16 mouse cellular contexts compared by ENCODE assay signal in the genomic region with DNA sequence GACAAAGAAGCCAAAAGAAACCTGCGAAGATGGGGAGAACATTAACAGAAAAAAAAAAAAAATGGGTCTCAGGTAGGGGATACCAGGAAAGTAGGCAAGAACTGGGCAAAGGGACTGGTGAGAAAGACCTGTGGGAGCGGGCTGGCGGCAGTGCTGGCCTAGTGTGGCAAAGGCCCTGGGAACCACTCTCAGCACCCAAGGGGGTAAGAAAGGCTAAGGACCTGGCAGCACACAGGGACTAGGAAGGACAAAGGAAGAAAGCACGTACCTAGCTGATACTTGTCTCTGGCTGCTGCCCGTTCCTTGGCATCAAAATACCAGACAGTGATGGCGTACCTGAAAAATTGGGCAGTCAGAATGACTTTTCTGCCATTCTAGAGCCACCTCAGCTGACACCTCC. TPM values are rescaled to one million over a fixed set of nuclear protein-coding genes. Genes with fewer than 3 reads are reported as not detected.
"Had no signal": no experiment of that assay in that cellular context is flagged by ENCODE, and none has a peak within 500 bp of the region (broad histone marks: within the 10 kb centered on the region; RNA-seq: fewer than 3 reads in every experiment).

No protein-coding gene starts in this region.

- H3K27ac ChIP-seq: limb, embryonic 12.5 days; liver, embryonic 13.5 days; lung, embryonic 15.5 days; macrophage; neural tube, embryonic 12.5 days; stomach, postnatal 0 days had no signal

- H3K4me3 ChIP-seq: limb, embryonic 12.5 days; liver, embryonic 13.5 days; lung, embryonic 15.5 days; midbrain, embryonic 15.5 days; neural tube, embryonic 12.5 days had no signal

- H3K9me3 ChIP-seq: limb, embryonic 12.5 days; liver, embryonic 13.5 days; lung, embryonic 15.5 days; megakaryocyte, embryonic 14.5 days; midbrain, embryonic 15.5 days; neural tube, embryonic 12.5 days had no signal

- H3K4me2 ChIP-seq: limb, embryonic 12.5 days; liver, embryonic 13.5 days; lung, embryonic 15.5 days; midbrain, embryonic 11.5 days; neural tube, embryonic 12.5 days had no signal

- H3K9ac ChIP-seq: limb, embryonic 12.5 days; liver, embryonic 13.5 days; liver, postnatal 0 days; lung, embryonic 15.5 days; midbrain, embryonic 15.5 days; neural tube, embryonic 12.5 days had no signal

- H3K27me3 ChIP-seq: limb, embryonic 12.5 days; liver, embryonic 13.5 days; lung, embryonic 15.5 days; megakaryocyte, embryonic 14.5 days; midbrain, embryonic 15.5 days; neural tube, embryonic 12.5 days had no signal

RNA-seq across cellular contexts. Expression of a gene that starts 5.7 kb away (rescaled TPM):
- total RNA-seq: left cerebral cortex, postnatal 36 days; monocyte, adult 5-6 weeks; neutrophil, adult 5-6 weeks had no signal
- polyA plus RNA-seq: limb, embryonic 12.5 days; liver, postnatal 0 days; macrophage; midbrain, embryonic 15.5 days; stomach, postnatal 0 days; urinary bladder, adult 2 months had no signal

RNA-seq across cellular contexts. Expression of a gene that starts 21.6 kb away (rescaled TPM):
- total RNA-seq: left cerebral cortex, postnatal 36 days; monocyte, adult 5-6 weeks; neutrophil, adult 5-6 weeks had no signal
- polyA plus RNA-seq: kidney, embryonic 16.5 days; liver, embryonic 13.5 days; liver, postnatal 0 days; macrophage; midbrain, embryonic 11.5 days; stomach, postnatal 0 days; thymus, adult 2 months; urinary bladder, adult 2 months had no signal

RNA-seq across cellular contexts. Expression of a gene that starts 21.7 kb away (rescaled TPM):
- total RNA-seq: neutrophil, adult 5-6 weeks had no signal
- polyA plus RNA-seq: liver, embryonic 13.5 days; macrophage had no signal
